Mouse (Mus musculus): ENCODE results near the gene Flnb. TPM values are rescaled to one million over a fixed set of nuclear protein-coding genes. Genes with fewer than 3 reads are reported as not detected.
A peak's percentile ranks its signal among the peaks of the same experiment; 100 is the strongest.

Gene Flnb
- total RNA-seq, 2 experiments from 2014 or later = 47.4 to 50.6 TPM

GRCm38 (mm10) chr14:7860525-7861154 lies 42.9 kb downstream of the Flnb start:
- no peak for DNase-seq (ENCODE audit: low spot score in 2 of 2)

- no peak for DNase-seq (ENCODE audit: low spot score in 2 of 2)
Measured at GRCm38 (mm10) chr14:7861275-7861674, 43.5 kb downstream of the Flnb start.

- no peak for DNase-seq (ENCODE audit: low spot score in 2 of 2)
Measured at GRCm38 (mm10) chr14:7862226-7862625, 44.5 kb downstream of the Flnb start.

- DNase-seq (ENCODE audit: low spot score in 2 of 2) = no peak
Measured at GRCm38 (mm10) chr14:7863199-7863598, 45.4 kb downstream of the Flnb start.

- DNase-seq (ENCODE audit: low spot score in 2 of 2) = no peak
Measured at GRCm38 (mm10) chr14:7863871-7864505, 46.2 kb downstream of the Flnb start.

- DNase-seq (ENCODE audit: low spot score in 2 of 2) = no peak
Measured at GRCm38 (mm10) chr14:7864506-7864899, 46.7 kb downstream of the Flnb start.

GRCm38 (mm10) chr14:7867224-7867623 lies 49.5 kb downstream of the Flnb start:
- DNase-seq (ENCODE audit: low spot score in 2 of 2) = no peak

- no peak for DNase-seq (ENCODE audit: low spot score in 2 of 2)
Measured at GRCm38 (mm10) chr14:7867841-7868240, 50.1 kb downstream of the Flnb start.

- DNase-seq (ENCODE audit: low spot score in 2 of 2) = no peak
Measured at GRCm38 (mm10) chr14:7869796-7870195, 52.0 kb downstream of the Flnb start.

- DNase-seq (ENCODE audit: low spot score in 2 of 2) = no peak
Measured at GRCm38 (mm10) chr14:7873552-7873951, 55.8 kb downstream of the Flnb start.

- DNase-seq (ENCODE audit: low spot score in 2 of 2) = no peak
Measured at GRCm38 (mm10) chr14:7874495-7874894, 56.7 kb downstream of the Flnb start.

GRCm38 (mm10) chr14:7877957-7878356 lies 60.2 kb downstream of the Flnb start:
- DNase-seq (ENCODE audit: low spot score in 2 of 2) = no peak

- no peak for DNase-seq (ENCODE audit: low spot score in 2 of 2)
Measured at GRCm38 (mm10) chr14:7880389-7880788, 62.6 kb downstream of the Flnb start.

- no peak for DNase-seq (ENCODE audit: low spot score in 2 of 2)
Measured at GRCm38 (mm10) chr14:7881533-7881932, 63.8 kb downstream of the Flnb start.

GRCm38 (mm10) chr14:7882050-7882449 lies 64.3 kb downstream of the Flnb start:
- DNase-seq (ENCODE audit: low spot score in 2 of 2) = no peak

- DNase-seq (ENCODE audit: low spot score in 2 of 2) = no peak
Measured at GRCm38 (mm10) chr14:7884158-7884557, 66.4 kb downstream of the Flnb start.

GRCm38 (mm10) chr14:7884841-7885240 lies 67.1 kb downstream of the Flnb start:
- no peak for DNase-seq (ENCODE audit: low spot score in 2 of 2)

- no peak for DNase-seq (ENCODE audit: low spot score in 2 of 2)
Measured at GRCm38 (mm10) chr14:7885540-7885939, 67.8 kb downstream of the Flnb start.

- DNase-seq (ENCODE audit: low spot score in 2 of 2) = no peak
Measured at GRCm38 (mm10) chr14:7886008-7886407, 68.3 kb downstream of the Flnb start.

- DNase-seq (ENCODE audit: low spot score in 2 of 2) = no peak
Measured at GRCm38 (mm10) chr14:7887171-7887570, 69.4 kb downstream of the Flnb start.

- no peak for DNase-seq (ENCODE audit: low spot score in 2 of 2)
Measured at GRCm38 (mm10) chr14:7888294-7888693, 70.5 kb downstream of the Flnb start.

- peak; percentile 47 to 67 for DNase-seq (ENCODE audit: low spot score in 2 of 2)
Measured at GRCm38 (mm10) chr14:7888811-7889651, 71.3 kb downstream of the Flnb start.
